Mouse (Mus musculus): ENCODE measurements around the gene Arrb1. TPM values are rescaled to one million over a fixed set of nuclear protein-coding genes. Genes with fewer than 3 reads are reported as not detected.

Gene Arrb1
- polyA plus RNA-seq, 1 experiment from 2014 or later = 20.6 TPM

GRCm38 (mm10) chr7:99562478-99562877 is 27.2 kb downstream of the Arrb1 start:
- WGBS = 24% methylated on average over 5 of the region's 5 CpGs
- Histone ChIP-seq H3K9ac (ENCODE audit: low read length) (no peak overlapping the region; the same call in 1 of the 2 replicates), H3K27me3 (ENCODE audit: control insufficient read depth, insufficient read depth, low read depth, low read length) (no peaks in the 10 kb centered on the region), H3K4me3 (ENCODE audit: low read length) (no peak overlapping the region), H3K27ac (ENCODE audit: low read length) (peak overlapping the region; percentile 80), H3K4me2 (ENCODE audit: low read depth, low read length) (no peak overlapping the region), H3K36me3 (ENCODE audit: control insufficient read depth, insufficient read depth, low read length) (no peaks in the 10 kb centered on the region), H3K4me1 (replicated peaks; ENCODE audit: control insufficient read depth, insufficient read depth, low read length) (peaks cover 43% of the 10 kb centered on the region), H3K9me3 (ENCODE audit: control insufficient read depth, low read length) (no peaks in the 10 kb centered on the region)
- peak; percentile 65 for ATAC-seq (ENCODE audit: low read depth)

GRCm38 (mm10) chr7:99563224-99563623 is 28.0 kb downstream of the Arrb1 start:
- Histone ChIP-seq H3K4me3 (ENCODE audit: low read length) (no peak overlapping the region), H3K36me3 (ENCODE audit: control insufficient read depth, insufficient read depth, low read length) (no peaks in the 10 kb centered on the region), H3K9ac (ENCODE audit: low read length) (no peak overlapping the region), H3K9me3 (ENCODE audit: control insufficient read depth, low read length) (no peaks in the 10 kb centered on the region), H3K27ac (ENCODE audit: low read length) (peak overlapping the region; percentile 74), H3K4me2 (ENCODE audit: low read depth, low read length) (no peak overlapping the region), H3K27me3 (ENCODE audit: control insufficient read depth, insufficient read depth, low read depth, low read length) (no peaks in the 10 kb centered on the region), H3K4me1 (replicated peaks; ENCODE audit: control insufficient read depth, insufficient read depth, low read length) (peaks cover 43% of the 10 kb centered on the region)
- 61% methylated on average over 7 of the region's 7 CpGs for WGBS
- no peak for ATAC-seq (ENCODE audit: low read depth)

- H3K27ac ChIP-seq (ENCODE audit: low read length) = peak overlapping the region; percentile 38; the same call in 1 of the 2 replicates
- H3K9me3 ChIP-seq (ENCODE audit: control insufficient read depth, low read length) = no peaks in the 10 kb centered on the region
- no peaks in the 10 kb centered on the region for H3K36me3 ChIP-seq (ENCODE audit: control insufficient read depth, insufficient read depth, low read length)
- 14% methylated on average over 8 of the region's 8 CpGs for WGBS
- ATAC-seq (ENCODE audit: low read depth) = peak; percentile 38
- no peak overlapping the region for H3K9ac ChIP-seq (ENCODE audit: low read length)
- H3K4me3 ChIP-seq (ENCODE audit: low read length) = no peak overlapping the region
- H3K27me3 ChIP-seq (ENCODE audit: control insufficient read depth, insufficient read depth, low read depth, low read length) = no peaks in the 10 kb centered on the region
- no peak overlapping the region for H3K4me2 ChIP-seq (ENCODE audit: low read depth, low read length)
- H3K4me1 ChIP-seq (replicated peaks; ENCODE audit: control insufficient read depth, insufficient read depth, low read length) = peaks cover 42% of the 10 kb centered on the region
These were observed 30.1 kb downstream of the Arrb1 start for GRCm38 (mm10) chr7:99565325-99565881.

- Histone ChIP-seq H3K36me3 (ENCODE audit: control insufficient read depth, insufficient read depth, low read length) (no peaks in the 10 kb centered on the region), H3K9ac (ENCODE audit: low read length) (peak overlapping the region; percentile 42), H3K4me2 (ENCODE audit: low read depth, low read length) (peak overlapping the region; percentile 44), H3K4me3 (ENCODE audit: low read length) (peak overlapping the region; percentile 37), H3K9me3 (ENCODE audit: control insufficient read depth, low read length) (no peaks in the 10 kb centered on the region), H3K4me1 (replicated peaks; ENCODE audit: control insufficient read depth, insufficient read depth, low read length) (peaks cover 14% of the 10 kb centered on the region), H3K27ac (ENCODE audit: low read length) (peak overlapping the region; percentile 33), H3K27me3 (ENCODE audit: control insufficient read depth, insufficient read depth, low read depth, low read length) (no peaks in the 10 kb centered on the region)
- no peak; the same call in 1 of the 2 replicates for ATAC-seq (ENCODE audit: low read depth)
- WGBS = 36% methylated on average over 5 of the region's 5 CpGs
These were observed 35.4 kb downstream of the Arrb1 start for GRCm38 (mm10) chr7:99570680-99571079.

GRCm38 (mm10) chr7:99572931-99573330 is 37.7 kb downstream of the Arrb1 start:
- H3K27ac ChIP-seq (ENCODE audit: low read length) = no peak overlapping the region
- ATAC-seq (ENCODE audit: low read depth) = no peak
- no peaks in the 10 kb centered on the region for H3K9me3 ChIP-seq (ENCODE audit: control insufficient read depth, low read length)
- no peak overlapping the region; the same call in 1 of the 2 replicates for H3K9ac ChIP-seq (ENCODE audit: low read length)
- H3K4me3 ChIP-seq (ENCODE audit: low read length) = no peak overlapping the region
- peaks cover 10% of the 10 kb centered on the region for H3K4me1 ChIP-seq (replicated peaks; ENCODE audit: control insufficient read depth, insufficient read depth, low read length)
- 34% methylated on average over 10 of the region's 10 CpGs for WGBS
- no peaks in the 10 kb centered on the region for H3K27me3 ChIP-seq (ENCODE audit: control insufficient read depth, insufficient read depth, low read depth, low read length)
- no peaks in the 10 kb centered on the region for H3K36me3 ChIP-seq (ENCODE audit: control insufficient read depth, insufficient read depth, low read length)
- no peak overlapping the region for H3K4me2 ChIP-seq (ENCODE audit: low read depth, low read length)

GRCm38 (mm10) chr7:99573351-99573750 is 38.1 kb downstream of the Arrb1 start:
- WGBS = 32% methylated on average over 4 of the region's 4 CpGs

GRCm38 (mm10) chr7:99578246-99578645 is 43.0 kb downstream of the Arrb1 start:
- no peak overlapping the region for H3K4me3 ChIP-seq (ENCODE audit: low read length)
- no peak overlapping the region for H3K4me2 ChIP-seq (ENCODE audit: low read depth, low read length)
- no peaks in the 10 kb centered on the region for H3K27me3 ChIP-seq (ENCODE audit: control insufficient read depth, insufficient read depth, low read depth, low read length)
- H3K4me1 ChIP-seq (replicated peaks; ENCODE audit: control insufficient read depth, insufficient read depth, low read length) = peaks cover 31% of the 10 kb centered on the region
- H3K36me3 ChIP-seq (ENCODE audit: control insufficient read depth, insufficient read depth, low read length) = no peaks in the 10 kb centered on the region
- 78% methylated on average over 3 of the region's 3 CpGs for WGBS
- no peak overlapping the region for H3K27ac ChIP-seq (ENCODE audit: low read length)
- H3K9ac ChIP-seq (ENCODE audit: low read length) = no peak overlapping the region
- no peaks in the 10 kb centered on the region for H3K9me3 ChIP-seq (ENCODE audit: control insufficient read depth, low read length)
- ATAC-seq (ENCODE audit: low read depth) = no peak

More at GRCm38 (mm10) chr7:99573351-99573750, 38.1 kb downstream of the Arrb1 start:
- Histone ChIP-seq H3K4me1 (replicated peaks; ENCODE audit: control insufficient read depth, insufficient read depth, low read length) (peaks cover 10% of the 10 kb centered on the region), H3K27ac (ENCODE audit: low read length) (no peak overlapping the region), H3K27me3 (ENCODE audit: control insufficient read depth, insufficient read depth, low read depth, low read length) (no peaks in the 10 kb centered on the region), H3K36me3 (ENCODE audit: control insufficient read depth, insufficient read depth, low read length) (no peaks in the 10 kb centered on the region), H3K4me2 (ENCODE audit: low read depth, low read length) (no peak overlapping the region), H3K9ac (ENCODE audit: low read length) (no peak overlapping the region), H3K4me3 (ENCODE audit: low read length) (no peak overlapping the region), H3K9me3 (ENCODE audit: control insufficient read depth, low read length) (no peaks in the 10 kb centered on the region)
- no peak for ATAC-seq (ENCODE audit: low read depth)

GRCm38 (mm10) chr7:99579491-99580190 is 44.4 kb downstream of the Arrb1 start:
- Histone ChIP-seq H3K4me1 (replicated peaks; ENCODE audit: control insufficient read depth, insufficient read depth, low read length) (peaks cover 35% of the 10 kb centered on the region), H3K4me3 (ENCODE audit: low read length) (no peak overlapping the region), H3K9me3 (ENCODE audit: control insufficient read depth, low read length) (no peaks in the 10 kb centered on the region), H3K27ac (ENCODE audit: low read length) (0 out of 2 replicates have a peak overlapping the region, but pooled peaks have one; percentile 19), H3K27me3 (ENCODE audit: control insufficient read depth, insufficient read depth, low read depth, low read length) (no peaks in the 10 kb centered on the region), H3K9ac (ENCODE audit: low read length) (no peak overlapping the region), H3K36me3 (ENCODE audit: control insufficient read depth, insufficient read depth, low read length) (0 out of 2 replicates have a peak, but pooled peaks cover 4% of the 10 kb centered on the region), H3K4me2 (ENCODE audit: low read depth, low read length) (no peak overlapping the region)
- 26% methylated on average over 16 of the region's 16 CpGs for WGBS
- no peak for ATAC-seq (ENCODE audit: low read depth)

GRCm38 (mm10) chr7:99580247-99580646 is 45.0 kb downstream of the Arrb1 start:
- Histone ChIP-seq H3K4me1 (replicated peaks; ENCODE audit: control insufficient read depth, insufficient read depth, low read length) (peaks cover 35% of the 10 kb centered on the region), H3K36me3 (ENCODE audit: control insufficient read depth, insufficient read depth, low read length) (0 out of 2 replicates have a peak, but pooled peaks cover 4% of the 10 kb centered on the region), H3K9me3 (ENCODE audit: control insufficient read depth, low read length) (no peaks in the 10 kb centered on the region), H3K4me2 (ENCODE audit: low read depth, low read length) (no peak overlapping the region), H3K27ac (ENCODE audit: low read length) (0 out of 2 replicates have a peak overlapping the region, but pooled peaks have one; percentile 19), H3K4me3 (ENCODE audit: low read length) (no peak overlapping the region), H3K9ac (ENCODE audit: low read length) (no peak overlapping the region), H3K27me3 (ENCODE audit: control insufficient read depth, insufficient read depth, low read depth, low read length) (no peaks in the 10 kb centered on the region)
- WGBS = 32% methylated on average over 6 of the region's 6 CpGs
- ATAC-seq (ENCODE audit: low read depth) = no peak
